Mouse (Mus musculus) liver, embryonic 14.5 days (tissue): ENCODE results near the gene Fam181a. TPM values are rescaled to one million over a fixed set of nuclear protein-coding genes. Genes with fewer than 3 reads are reported as not detected.

Experiments
- ATAC-seq: fragments of 200-750 bp; cut with Nextera tagmentation; 2 replicates; pipeline ENCODE4 v1.8.0; 2017; ENCODE audit warnings: moderate number of reproducible peaks, mild to moderate bottlenecking, moderate library complexity; ENCODE audit not compliant: insufficient read depth
- DNase-seq, 3 experiments: peaks; one replicate each; pipeline ENCODE4 v3.0.0-alpha.2; 2012 to 2013; ENCODE audit warnings: low read depth in 3 of 3, low spot score in 3 of 3
- H3K27ac ChIP-seq: fragments of 300-500 bp; sonication (generic); 2 replicates; pipeline ENCODE4 v1.5.1; 2014; ENCODE audit warnings: moderate library complexity, mild to moderate bottlenecking, control low read depth, inconsistent platforms
- H3K27me3 ChIP-seq: fragments of 300-500 bp; sonication (generic); 2 replicates; pipeline ENCODE4 v1.6.1; 2014; ENCODE audit warnings: mild to moderate bottlenecking, low read length, moderate library complexity; ENCODE audit not compliant: control insufficient read depth, insufficient read depth
- H3K36me3 ChIP-seq: fragments of 300-500 bp; sonication (generic); replicated peaks from 2 replicates; pipeline ENCODE4 v1.6.1; 2014; ENCODE audit warnings: low read depth; ENCODE audit not compliant: control insufficient read depth, insufficient read depth
- H3K4me1 ChIP-seq, 2 experiments: fragments of 200-500 bp in 1 of 2; fragments of 300-500 bp in 1 of 2; sonication (generic) in 1 of 2; replicated peaks; 2 replicates each; pipeline ENCODE4 v1.6.1; 2012 to 2014; ENCODE audit warnings: antibody characterized with exemption in 1 of 2, inconsistent platforms in 1 of 2, low read length in 1 of 2; ENCODE audit not compliant: control insufficient read depth in 2 of 2, insufficient read depth in 2 of 2
- H3K4me2 ChIP-seq: fragments of 300-500 bp; sonication (generic); 2 replicates; pipeline ENCODE4 v1.6.1; 2014; ENCODE audit warnings: low read depth, mild to moderate bottlenecking, control low read depth, moderate library complexity
- H3K4me3 ChIP-seq, 2 experiments: fragments of 200-500 bp in 1 of 2; fragments of 300-500 bp in 1 of 2; sonication (generic) in 1 of 2; 2 replicates each; pipeline ENCODE4 v1.5.1; 2012 to 2014; ENCODE audit warnings: low read depth in 2 of 2, low read length in 2 of 2, mild to moderate bottlenecking in 2 of 2, control low read depth in 1 of 2, inconsistent platforms in 1 of 2, moderate library complexity in 1 of 2; ENCODE audit not compliant: insufficient read depth in 1 of 2
- H3K9ac ChIP-seq: fragments of 300-500 bp; sonication (generic); replicated peaks from 2 replicates; pipeline ENCODE4 v1.6.1; 2014; ENCODE audit warnings: mild to moderate bottlenecking, control low read depth, moderate library complexity
- H3K9me3 ChIP-seq: fragments of 300-500 bp; sonication (generic); 2 replicates; pipeline ENCODE4 v1.6.1; 2016; ENCODE audit warnings: low read length, mixed read lengths; ENCODE audit not compliant: control insufficient read depth
- CTCF ChIP-seq: IDR thresholded peaks from 2 replicates; pipeline ENCODE4 v1.5.1; 2016; ENCODE audit warnings: antibody characterized with exemption, low read depth, control low read depth
- EP300 ChIP-seq: IDR thresholded peaks from 2 replicates; pipeline ENCODE4 v1.6.1; 2016; ENCODE audit warnings: antibody characterized with exemption, low read depth
- WGBS: fragments of 180-500 bp; shearing (Covaris S2); extraction: QIAGEN DNeasy Blood & Tissue Kit; methylation state at CpG from one replicate; pipeline ENCODE4 v1.1.7; 2014; ENCODE audit not compliant: insufficient replicate concordance; 5-methylcytosine and 5-hydroxymethylcytosine counted together
- polyA plus RNA-seq, 2 experiments: library from polyadenylated mRNA; depleted of rRNA in 1 of 2; stranded (reverse) in 1 of 2; unstranded in 1 of 2; fragments of >200 nt; fragmentation: Nextera tagmentation in 1 of 2; extraction: Ambion mirVana in 1 of 2; gene quantifications; 2 replicates each; pipeline versions ENCODE4 v1.2.1 to v1.2.3; 2012 to 2014

The Fam181a gene
- polyA plus RNA-seq, 2 experiments = not detected

DNA sequence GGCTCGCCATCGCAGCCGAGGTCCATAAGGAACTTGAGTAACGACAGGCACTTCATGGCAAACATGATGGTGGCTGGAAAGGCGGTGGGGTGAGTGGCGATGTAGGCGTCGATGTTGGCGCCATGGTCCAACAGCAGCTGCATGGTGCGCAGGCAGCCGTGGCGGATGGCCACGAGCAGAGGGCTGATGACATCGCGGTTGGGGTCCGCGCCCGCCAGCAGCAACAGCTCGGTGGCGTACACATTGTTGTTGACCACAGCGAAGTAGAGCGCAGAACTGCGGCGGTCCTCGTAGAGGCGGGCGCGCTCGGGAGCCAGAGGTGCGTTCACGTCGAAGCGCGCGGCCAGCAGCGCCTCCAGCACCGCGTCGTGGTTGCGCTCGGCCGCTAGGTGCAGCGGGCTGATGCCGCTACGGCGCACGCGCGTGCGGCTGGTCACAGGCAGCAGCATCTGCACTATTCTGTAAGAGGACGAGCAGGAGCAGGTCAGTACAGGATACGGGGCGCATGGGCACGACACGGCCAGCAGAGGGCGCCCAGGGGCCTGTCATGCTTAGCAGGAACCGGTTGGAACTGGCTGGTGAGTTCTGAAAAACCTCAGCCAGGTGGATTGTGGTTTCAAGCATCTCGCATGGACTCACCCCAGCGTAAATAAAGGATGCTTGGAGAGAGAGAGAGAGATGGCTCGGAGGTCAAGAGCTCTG lies 14.5 kb downstream of the Fam181a start:
- H3K4me1 ChIP-seq = no peaks in the 10 kb centered on the region
- 7% methylated on average over 59 of the region's 60 CpGs for WGBS
- H3K4me3 ChIP-seq = no peak overlapping the region
- H3K27me3 ChIP-seq = peaks cover 4% of the 10 kb centered on the region
- H3K27ac ChIP-seq = no peak overlapping the region
- DNase-seq (peak; percentile 42 to 57 (median 47)), ATAC-seq (peak; percentile 75)
- no peaks in the 10 kb centered on the region for H3K9me3 ChIP-seq
- no peak overlapping the region for H3K4me2 ChIP-seq
- no peak overlapping the region for H3K9ac ChIP-seq
- TF ChIP-seq CTCF (peak; percentile 94), EP300 (no peak)
- no peaks in the 10 kb centered on the region for H3K36me3 ChIP-seq

DNA sequence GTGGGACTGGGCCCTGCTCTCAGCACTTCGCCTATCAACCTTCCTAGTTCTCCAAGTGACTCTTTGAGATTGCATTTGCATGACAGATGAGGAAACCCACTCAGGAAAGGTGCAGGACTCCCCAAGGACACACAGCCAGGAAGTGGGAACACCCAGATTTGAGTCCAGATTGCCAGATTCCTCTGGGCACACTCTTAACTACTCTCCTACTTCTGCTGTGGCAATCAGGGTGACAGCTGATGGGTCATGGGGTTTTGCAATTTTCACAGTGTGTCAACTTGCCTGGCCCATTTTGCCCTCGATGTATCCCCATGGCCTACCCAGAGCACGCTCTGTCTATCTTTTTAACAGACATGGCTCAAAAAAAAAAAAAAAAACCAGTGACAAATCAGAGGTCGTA lies 15.8 kb downstream of the Fam181a start:
- 49% methylated on average over 4 of the region's 4 CpGs for WGBS
- Histone ChIP-seq H3K36me3 (no peaks in the 10 kb centered on the region), H3K9ac (no peak overlapping the region), H3K9me3 (no peaks in the 10 kb centered on the region), H3K4me3 (no peak overlapping the region), H3K27me3 (peaks cover 4% of the 10 kb centered on the region), H3K4me1 (no peaks in the 10 kb centered on the region), H3K4me2 (no peak overlapping the region), H3K27ac (no peak overlapping the region)
- TF ChIP-seq CTCF (no peak), EP300 (no peak)
- DNase-seq = no peak
- ATAC-seq = no peak

DNA sequence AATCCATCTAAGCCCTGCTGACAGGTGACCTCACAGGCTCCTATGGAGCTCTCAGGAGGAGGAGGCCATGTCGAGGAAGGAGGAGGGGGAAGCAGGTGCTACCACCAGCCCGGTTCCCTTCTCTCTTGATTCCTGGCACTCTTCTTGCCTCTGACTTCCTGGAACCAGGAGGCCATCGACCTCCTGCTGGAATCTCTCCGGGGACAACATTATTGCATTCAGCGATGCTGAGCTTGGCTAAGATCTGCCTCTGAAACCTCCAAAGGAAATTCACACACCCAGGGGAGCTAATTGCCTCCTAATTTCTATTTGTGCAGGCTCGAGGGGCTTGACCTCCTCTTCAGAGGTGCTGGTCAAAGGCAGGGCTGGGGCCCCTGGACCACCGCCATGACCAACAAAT lies 16.3 kb downstream of the Fam181a start:
- Histone ChIP-seq H3K4me2 (no peak overlapping the region), H3K9ac (no peak overlapping the region), H3K4me1 (no peaks in the 10 kb centered on the region), H3K4me3 (no peak overlapping the region), H3K9me3 (no peaks in the 10 kb centered on the region), H3K27ac (no peak overlapping the region), H3K27me3 (peaks cover 4% of the 10 kb centered on the region), H3K36me3 (no peaks in the 10 kb centered on the region)
- 34% methylated on average over 7 of the region's 7 CpGs for WGBS
- TF ChIP-seq CTCF (no peak), EP300 (no peak)
- ATAC-seq (no peak), DNase-seq (no peak)

DNA sequence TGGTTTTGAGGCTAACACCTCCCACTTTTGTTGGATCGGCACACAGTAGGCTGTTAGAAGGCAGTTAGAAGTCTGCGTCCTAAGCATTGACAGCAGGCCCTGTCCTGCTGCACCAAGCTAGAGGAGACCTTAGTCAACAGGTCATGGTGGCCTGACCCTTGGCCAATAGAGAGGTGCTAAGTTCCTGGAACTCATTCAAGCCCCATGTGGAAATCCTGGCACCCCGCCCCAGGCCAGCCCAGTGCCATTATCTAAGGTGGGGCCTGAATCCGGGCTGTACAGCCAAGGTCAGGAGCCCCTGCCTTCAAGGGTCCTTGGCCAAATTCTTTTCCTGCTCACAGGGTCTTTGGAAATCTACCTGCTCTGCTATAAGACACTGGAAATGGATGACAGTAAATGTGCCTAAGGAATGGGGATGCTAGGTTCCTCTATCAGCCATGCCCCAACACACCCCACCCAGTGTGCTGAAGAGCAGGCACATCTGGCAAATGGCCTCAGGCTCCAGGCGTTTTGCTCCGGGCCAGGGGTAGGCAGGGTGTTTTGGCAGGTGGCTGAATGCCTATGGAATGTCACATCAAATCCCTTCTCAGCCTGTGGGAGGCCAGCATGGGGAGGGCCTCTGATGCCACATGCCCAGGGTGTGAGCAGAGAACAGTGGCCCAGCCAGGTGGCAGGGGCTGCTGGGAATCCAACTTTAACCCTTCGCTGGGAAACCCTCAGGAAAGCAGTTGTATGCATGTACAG lies 17.8 kb downstream of the Fam181a start:
- H3K4me1 ChIP-seq = no peaks in the 10 kb centered on the region
- TF ChIP-seq CTCF = no peak
- no peak overlapping the region for H3K27ac ChIP-seq
- H3K27me3 ChIP-seq = peaks cover 4% of the 10 kb centered on the region
- no peak for DNase-seq
- H3K9ac ChIP-seq = no peak overlapping the region
- no peak overlapping the region for H3K4me3 ChIP-seq
- H3K4me2 ChIP-seq = no peak overlapping the region
- no peak for ATAC-seq
- no peaks in the 10 kb centered on the region for H3K9me3 ChIP-seq
- no peaks in the 10 kb centered on the region for H3K36me3 ChIP-seq
- WGBS = 51% methylated on average over 7 of the region's 7 CpGs

- no peak overlapping the region for H3K9ac ChIP-seq
- no peak overlapping the region for H3K4me3 ChIP-seq
Observed at GRCm38 (mm10) chr12:103331491-103331890, 20.7 kb downstream of the Fam181a start.

More at GRCm38 (mm10) chr12:103331491-103331890, 20.7 kb downstream of the Fam181a start:
- TF ChIP-seq EP300 = no peak
- TF ChIP-seq CTCF = no peak
- no peaks in the 10 kb centered on the region for H3K4me1 ChIP-seq
- ATAC-seq (no peak), DNase-seq (no peak)
- WGBS = 32% methylated on average over 4 of the region's 4 CpGs
- H3K27me3 ChIP-seq = no peaks in the 10 kb centered on the region
- H3K27ac ChIP-seq = no peak overlapping the region
- H3K9me3 ChIP-seq = no peaks in the 10 kb centered on the region
- no peaks in the 10 kb centered on the region for H3K36me3 ChIP-seq
- H3K4me2 ChIP-seq = no peak overlapping the region
